Mouse (Mus musculus) cerebellum, adult 2 months (tissue): ENCODE data around the gene Oip5.

ENCODE experiments used
- CTCF ChIP-seq: fragments of 200-500 bp; IDR thresholded peaks from 2 replicates; pipeline ENCODE4 v1.5.1; 2011; ENCODE audit warnings: low read depth, mild to moderate bottlenecking, control low read depth, low read length, moderate library complexity, borderline replicate concordance; ENCODE audit not compliant: insufficient read depth
- POLR2A ChIP-seq: fragments of 200-500 bp; IDR thresholded peaks from 2 replicates; pipeline ENCODE4 v1.6.1; 2011; ENCODE audit warnings: low read length, control low read depth, borderline replicate concordance; ENCODE audit not compliant: insufficient read depth

DNA sequence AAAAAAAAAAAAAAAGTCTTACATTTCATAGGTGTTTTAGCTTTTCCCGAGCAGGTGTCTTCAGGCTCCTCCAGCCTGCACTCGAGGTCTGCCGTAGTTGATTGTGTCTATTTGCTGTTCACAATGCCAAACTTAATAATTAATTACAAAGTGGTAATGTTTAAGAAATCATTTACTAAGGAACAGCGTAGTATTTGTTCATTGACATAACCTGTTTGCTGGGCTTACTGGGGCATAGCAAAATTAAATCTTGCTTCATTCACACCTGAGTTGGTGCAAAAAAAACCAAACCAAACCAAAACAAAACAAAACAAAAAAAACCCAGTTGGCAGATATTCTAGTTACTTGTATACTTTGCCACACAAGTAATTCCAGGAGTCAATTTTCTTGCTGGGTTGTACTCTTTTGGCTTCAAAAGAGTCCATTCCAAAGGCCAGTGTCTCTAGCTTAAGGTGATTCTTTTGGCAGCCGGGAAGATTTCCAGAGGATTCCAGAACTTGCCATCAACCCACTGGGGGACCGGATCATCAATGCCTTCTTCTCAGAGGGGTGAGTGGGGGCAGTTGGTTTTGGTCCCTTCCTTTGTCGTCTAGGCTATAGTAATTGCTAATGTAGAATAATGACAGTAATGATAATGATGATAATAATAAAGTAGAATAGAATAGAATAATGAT is 52.0 kb downstream of the Oip5 start:
- TF ChIP-seq CTCF, result no peak
- TF ChIP-seq POLR2A, result no peak
